Mouse (Mus musculus) B cell, adult 2 months (primary cell): ENCODE results near the gene Usp2.

Experiments used
- DNase-seq, 2 experiments: peaks; one replicate each; pipeline ENCODE4 v3.0.0; 2022

The Usp2 gene

GRCm38 (mm10) chr9:44047071-44047470 is 19.8 kb upstream of the Usp2 start:
- DNase-seq = no peak

- DNase-seq = no peak
Measured at GRCm38 (mm10) chr9:44047571-44048490, 19.0 kb upstream of the Usp2 start.

- DNase-seq = no peak
Measured at GRCm38 (mm10) chr9:44048541-44049380, 18.1 kb upstream of the Usp2 start.

- no peak for DNase-seq
Measured at GRCm38 (mm10) chr9:44049381-44050165, 17.2 kb upstream of the Usp2 start.

GRCm38 (mm10) chr9:44052855-44053254 is 14.0 kb upstream of the Usp2 start:
- DNase-seq = no peak

GRCm38 (mm10) chr9:44053936-44054335 is 12.9 kb upstream of the Usp2 start:
- no peak for DNase-seq

- DNase-seq = no peak
Measured at GRCm38 (mm10) chr9:44058606-44059005, 8.2 kb upstream of the Usp2 start.

- DNase-seq = no peak
Measured at GRCm38 (mm10) chr9:44065177-44065576, 1.6 kb upstream of the Usp2 start.

- DNase-seq = no peak
Measured at GRCm38 (mm10) chr9:44067241-44067959, 579 bp downstream of the Usp2 start.

GRCm38 (mm10) chr9:44067960-44068330 is 1.1 kb downstream of the Usp2 start:
- no peak for DNase-seq

- DNase-seq = no peak
Measured at GRCm38 (mm10) chr9:44069252-44069651, 2.4 kb downstream of the Usp2 start.

- DNase-seq = no peak
Measured at GRCm38 (mm10) chr9:44070113-44070843, 3.5 kb downstream of the Usp2 start.

GRCm38 (mm10) chr9:44070844-44071231 is 4.0 kb downstream of the Usp2 start:
- no peak for DNase-seq

- no peak for DNase-seq
Measured at GRCm38 (mm10) chr9:44071914-44072598, 5.2 kb downstream of the Usp2 start.

GRCm38 (mm10) chr9:44072599-44072915 is 5.7 kb downstream of the Usp2 start:
- no peak for DNase-seq

- DNase-seq = no peak
Measured at GRCm38 (mm10) chr9:44073115-44073514, 6.3 kb downstream of the Usp2 start.

- peak; percentile 61 to 62 for DNase-seq
Measured at GRCm38 (mm10) chr9:44074395-44075275, 7.8 kb downstream of the Usp2 start.

- DNase-seq = no peak
Measured at GRCm38 (mm10) chr9:44075276-44075995, 8.6 kb downstream of the Usp2 start.

GRCm38 (mm10) chr9:44075996-44076763 is 9.4 kb downstream of the Usp2 start:
- DNase-seq = no peak
